Comparison of ENCODE assay signal across 32 mouse cellular contexts in the genomic region with DNA sequence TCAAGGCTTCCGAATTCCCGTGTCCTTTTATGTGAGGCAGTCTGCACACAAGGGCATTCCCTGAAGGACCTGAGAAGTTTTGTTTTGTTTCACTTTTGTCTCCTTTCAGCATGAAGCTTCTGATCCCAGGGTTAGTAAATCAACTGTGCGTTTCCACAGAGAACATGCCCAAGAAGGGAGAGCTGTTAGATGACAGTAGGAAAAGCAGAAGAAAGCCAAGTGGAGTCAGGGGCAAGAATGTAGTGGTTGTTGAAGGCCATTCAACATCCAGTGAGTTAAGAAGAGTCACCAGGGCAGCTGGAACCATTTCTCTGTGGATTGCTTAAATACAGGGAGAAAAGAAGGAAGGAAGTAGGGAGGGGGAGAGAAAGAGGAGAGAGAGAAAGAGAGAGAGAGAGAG.
DNase-seq lines count a peak whose midpoint lies in the region; ATAC-seq lines count a peak whose summit lies in the region.
"Had no signal": no experiment of that assay in that cellular context is flagged by ENCODE, and none has a peak within 500 bp of the region (broad histone marks: within the 10 kb centered on the region; RNA-seq: fewer than 3 reads in every experiment).

No protein-coding gene starts in this region.

- ATAC-seq in kidney, embryonic 15.5 days (replicated peaks; ENCODE audit: low FRiP score) = no peak
- ATAC-seq in midbrain, embryonic 11.5 days (ENCODE audit: low FRiP score) = no peak
- no peak for ATAC-seq in midbrain, embryonic 14.5 days (ENCODE audit: low FRiP score, low TSS enrichment)
- ATAC-seq in embryonic facial prominence, embryonic 13.5 days (ENCODE audit: insufficient number of reproducible peaks, insufficient read depth, low FRiP score, low TSS enrichment, low read depth) = no peak
- ATAC-seq: CD4-positive, CD25-positive, alpha-beta regulatory T cell, adult 4 months; intestine, postnatal 0 days; midbrain, embryonic 15.5 days had no signal

- 0 out of 2 replicates have a peak overlapping the region, but pooled peaks have one; percentile 37 for H3K27ac ChIP-seq in kidney, embryonic 15.5 days
- no peak overlapping the region for H3K27ac ChIP-seq in midbrain, embryonic 11.5 days (ENCODE audit: low read depth, low read length)
- no peak overlapping the region for H3K27ac ChIP-seq in midbrain, embryonic 14.5 days (replicated peaks; ENCODE audit: low read depth, low read length)
- H3K27ac ChIP-seq in embryonic facial prominence, embryonic 13.5 days = no peak overlapping the region
- H3K27ac ChIP-seq: forebrain, embryonic 12.5 days; heart, embryonic 13.5 days; hindbrain, embryonic 14.5 days; limb, embryonic 10.5 days; limb, embryonic 15.5 days; liver, embryonic 14.5 days; lung, embryonic 15.5 days; midbrain, embryonic 15.5 days; stomach, postnatal 0 days had no signal

- H3K9me3 ChIP-seq in kidney, embryonic 15.5 days (replicated peaks) = no peaks in the 10 kb centered on the region
- no peaks in the 10 kb centered on the region for H3K9me3 ChIP-seq in midbrain, embryonic 11.5 days (ENCODE audit: control insufficient read depth, low read length)
- no peaks in the 10 kb centered on the region for H3K9me3 ChIP-seq in midbrain, embryonic 14.5 days (ENCODE audit: control insufficient read depth, low read length)
- no peaks in the 10 kb centered on the region for H3K9me3 ChIP-seq in embryonic facial prominence, embryonic 13.5 days
- H3K9me3 ChIP-seq: forebrain, embryonic 12.5 days; heart, embryonic 13.5 days; limb, embryonic 10.5 days; limb, embryonic 15.5 days; lung, embryonic 15.5 days; midbrain, embryonic 15.5 days had no signal

- WGBS in kidney, embryonic 15.5 days = 44% methylated on average over 3 of the region's 3 CpGs
- WGBS in midbrain, embryonic 11.5 days = 62% methylated on average over 3 of the region's 3 CpGs
- WGBS in midbrain, embryonic 14.5 days = 45% methylated on average over 3 of the region's 3 CpGs
- 20% methylated on average over 3 of the region's 3 CpGs for WGBS in embryonic facial prominence, embryonic 13.5 days

- no peaks in the 10 kb centered on the region for H3K36me3 ChIP-seq in kidney, embryonic 15.5 days
- no peaks in the 10 kb centered on the region for H3K36me3 ChIP-seq in midbrain, embryonic 11.5 days (ENCODE audit: control insufficient read depth, insufficient read depth, low read length)
- no peaks in the 10 kb centered on the region for H3K36me3 ChIP-seq in midbrain, embryonic 14.5 days (ENCODE audit: control insufficient read depth, insufficient read depth, low read length)
- H3K36me3 ChIP-seq in embryonic facial prominence, embryonic 13.5 days = no peaks in the 10 kb centered on the region
- H3K36me3 ChIP-seq: forebrain, embryonic 12.5 days; heart, embryonic 13.5 days; limb, embryonic 10.5 days; limb, embryonic 15.5 days; lung, embryonic 15.5 days; midbrain, embryonic 15.5 days had no signal

- H3K4me3 ChIP-seq in kidney, embryonic 15.5 days (replicated peaks) = no peak overlapping the region
- no peak overlapping the region for H3K4me3 ChIP-seq in midbrain, embryonic 11.5 days (ENCODE audit: low read depth, low read length)
- no peak overlapping the region for H3K4me3 ChIP-seq in midbrain, embryonic 14.5 days (replicated peaks; ENCODE audit: low read depth, low read length)
- no peak overlapping the region for H3K4me3 ChIP-seq in embryonic facial prominence, embryonic 13.5 days
- H3K4me3 ChIP-seq: erythroblast, embryonic 14.5 days; forebrain, embryonic 12.5 days; heart, embryonic 13.5 days; limb, embryonic 10.5 days; limb, embryonic 15.5 days; lung, embryonic 15.5 days; megakaryocyte, embryonic 14.5 days; midbrain, embryonic 15.5 days had no signal

- H3K4me1 ChIP-seq in kidney, embryonic 15.5 days = no peaks in the 10 kb centered on the region
- H3K4me1 ChIP-seq in midbrain, embryonic 11.5 days (ENCODE audit: control insufficient read depth, insufficient read depth, low read length) = no peaks in the 10 kb centered on the region
- no peaks in the 10 kb centered on the region for H3K4me1 ChIP-seq in midbrain, embryonic 14.5 days (ENCODE audit: control insufficient read depth, insufficient read depth, low read length)
- H3K4me1 ChIP-seq in embryonic facial prominence, embryonic 13.5 days = no peaks in the 10 kb centered on the region
- H3K4me1 ChIP-seq: forebrain, embryonic 12.5 days; heart, embryonic 13.5 days; limb, embryonic 10.5 days; lung, embryonic 15.5 days; megakaryocyte, embryonic 14.5 days; midbrain, embryonic 15.5 days had no signal

- H3K27me3 ChIP-seq in kidney, embryonic 15.5 days = 0 out of 2 replicates have a peak, but pooled peaks cover 4% of the 10 kb centered on the region
- no peaks in the 10 kb centered on the region for H3K27me3 ChIP-seq in midbrain, embryonic 11.5 days (ENCODE audit: control insufficient read depth, insufficient read depth, low read length)
- H3K27me3 ChIP-seq in midbrain, embryonic 14.5 days (ENCODE audit: control insufficient read depth, insufficient read depth, low read length) = no peaks in the 10 kb centered on the region
- no peaks in the 10 kb centered on the region for H3K27me3 ChIP-seq in embryonic facial prominence, embryonic 13.5 days
- H3K27me3 ChIP-seq: forebrain, embryonic 12.5 days; heart, embryonic 13.5 days; limb, embryonic 15.5 days; lung, embryonic 15.5 days; megakaryocyte, embryonic 14.5 days; midbrain, embryonic 15.5 days had no signal

- no peak for DNase-seq in kidney, adult 8-10 months
- peak; percentile 28 for DNase-seq in midbrain, embryonic 11.5 days (ENCODE audit: low spot score, missing footprints)
- no peak for DNase-seq in midbrain, embryonic 14.5 days
- no peak for DNase-seq in left cerebral cortex, adult 18-20 months (ENCODE audit: low spot score in 2 of 2)
- DNase-seq in urinary bladder, postnatal 25 days (ENCODE audit: low spot score) = no peak
- DNase-seq: adrenal gland, postnatal 25 days; cerebellum, adult 18-20 months; cerebellum, postnatal 10 days; gastrocnemius, postnatal 25 days; heart, adult 18-20 months; heart, postnatal 10 days; layer of hippocampus, postnatal 36 days; lung, postnatal 36 days; right cerebral cortex, adult 18-20 months; spleen, adult 18-20 months; thymus, adult 18-20 months; thymus, postnatal 25 days had no signal

- no peak overlapping the region for H3K9ac ChIP-seq in kidney, embryonic 15.5 days
- no peak overlapping the region for H3K9ac ChIP-seq in midbrain, embryonic 11.5 days (ENCODE audit: low read length)
- H3K9ac ChIP-seq in midbrain, embryonic 14.5 days (replicated peaks; ENCODE audit: low read length) = no peak overlapping the region
- H3K9ac ChIP-seq in embryonic facial prominence, embryonic 13.5 days = no peak overlapping the region
- H3K9ac ChIP-seq: forebrain, embryonic 12.5 days; heart, embryonic 13.5 days; hindbrain, embryonic 14.5 days; limb, embryonic 15.5 days; liver, embryonic 14.5 days; lung, embryonic 15.5 days; midbrain, embryonic 15.5 days had no signal

- H3K4me2 ChIP-seq in kidney, embryonic 15.5 days = no peak overlapping the region
- H3K4me2 ChIP-seq in midbrain, embryonic 11.5 days = no peak overlapping the region
- H3K4me2 ChIP-seq in midbrain, embryonic 14.5 days (ENCODE audit: low read length) = no peak overlapping the region
- H3K4me2 ChIP-seq in embryonic facial prominence, embryonic 13.5 days = 0 out of 2 replicates have a peak overlapping the region, but pooled peaks have one; percentile 14
- H3K4me2 ChIP-seq: forebrain, embryonic 12.5 days; heart, embryonic 13.5 days; hindbrain, embryonic 14.5 days; limb, embryonic 15.5 days; lung, embryonic 15.5 days; midbrain, embryonic 15.5 days had no signal
